Mouse (Mus musculus): Measurements from ENCODE around the gene Nmnat3. TPM values are rescaled to one million over a fixed set of nuclear protein-coding genes. Genes with fewer than 3 reads are reported as not detected.
A peak's percentile ranks its signal among the peaks of the same experiment; 100 is the strongest.

The Nmnat3 gene
- total and polyA plus RNA-seq, 3 experiments, result 8.1 to 9.3 (median 9.2) TPM

- Histone ChIP-seq H3K4me1 (ENCODE audit: control insufficient read depth in 1 of 2, insufficient read depth in 2 of 2) (peaks cover 0 to 7% of the 10 kb centered on the region in 2 experiments; a peak in 1 of 4 replicates), H3K9me3 (replicated peaks; ENCODE audit: low read length) (no peaks in the 10 kb centered on the region), H3K4me3 (replicated peaks in 1 of 3; ENCODE audit: low read depth in 2 of 3, low read length in 2 of 3, poor library complexity in 1 of 3) (no peak overlapping the region), H3K4me2 (ENCODE audit: insufficient read depth, low read depth, poor library complexity, severe bottlenecking) (no peak overlapping the region), H3K27ac (ENCODE audit: insufficient read depth, low read depth) (no peak overlapping the region), H3K79me2 (replicated peaks; ENCODE audit: control insufficient read depth, extremely low read depth, insufficient read depth, poor library complexity, severe bottlenecking) (no peaks in the 10 kb centered on the region), H3K36me3 (replicated peaks in 1 of 2; ENCODE audit: control insufficient read depth in 1 of 2, insufficient read depth in 1 of 2, low read length in 1 of 2) (peaks cover 0 to 62% of the 10 kb centered on the region in 2 experiments), H3K27me3 (replicated peaks) (no peaks in the 10 kb centered on the region), H3K9ac (ENCODE audit: insufficient read depth, low read depth) (no peak overlapping the region)
- DNase-seq (ENCODE audit: extremely low read depth), result no peak
- in situ Hi-C loops (cut with MboI; ENCODE audit: low pct_ligation_motif_present, low pct_unique_long_range_greater_than_20kb, low sequenced_read_pairs), result no loop called here
- TF ChIP-seq JUN (IDR thresholded peaks at IDR 0.05; ENCODE audit: insufficient read depth, low read depth, low read length) (no peak), MAFK (IDR thresholded peaks at IDR 0.05; ENCODE audit: insufficient replicate concordance, low read length) (no peak), MYC (IDR thresholded peaks at IDR 0.05; ENCODE audit: low read depth, low read length) (no peak), RCOR1 (conservative IDR thresholded peaks at IDR 0.05; ENCODE audit: low read depth, low read length) (no peak), GABPA (IDR thresholded peaks at IDR 0.05; ENCODE audit: insufficient replicate concordance, low read depth, low read length) (no peak), MAZ (IDR thresholded peaks at IDR 0.05; ENCODE audit: low read depth, low read length) (no peak), SMC3 (IDR thresholded peaks at IDR 0.05; ENCODE audit: low read depth, low read length) (no peak), BHLHE40 (IDR thresholded peaks at IDR 0.05; ENCODE audit: low read depth, low read length) (no peak), ZC3H11A (IDR thresholded peaks at IDR 0.05; ENCODE audit: low read depth, low read length) (no peak), TCF12 (IDR thresholded peaks at IDR 0.05; ENCODE audit: low read depth, low read length) (no peak), CHD1 (IDR thresholded peaks at IDR 0.05; ENCODE audit: low read depth, low read length) (no peak), POLR2A (IDR thresholded peaks at IDR 0.05; ENCODE audit: low read depth, low read length) (no peak), ZNF384 (IDR thresholded peaks at IDR 0.05; ENCODE audit: low read depth, low read length) (no peak), ZMIZ1 (IDR thresholded peaks at IDR 0.05; ENCODE audit: low read depth, low read length) (no peak), UBTF (IDR thresholded peaks at IDR 0.05; ENCODE audit: low read depth, low read length) (no peak), PAX5 (IDR thresholded peaks at IDR 0.05; ENCODE audit: low read length) (no peak), RAD21 (IDR thresholded peaks at IDR 0.05; ENCODE audit: low read depth, low read length) (no peak)
- dilution Hi-C loops (cut with MboI; ENCODE audit: extremely low pct_ligation_motif_present, extremely low pct_unique_long_range_greater_than_20kb, low sequenced_read_pairs), result no loop called here
Measured at GRCm38 (mm10) chr9:98407771-98408170, 120.5 kb downstream of the Nmnat3 start.

- Histone ChIP-seq H3K9me3 (replicated peaks; ENCODE audit: low read length) (no peaks in the 10 kb centered on the region), H3K27ac (ENCODE audit: insufficient read depth, low read depth) (no peak overlapping the region), H3K4me3 (replicated peaks in 1 of 3; ENCODE audit: low read depth in 2 of 3, low read length in 2 of 3, poor library complexity in 1 of 3) (no peak overlapping the region), H3K79me2 (replicated peaks; ENCODE audit: control insufficient read depth, extremely low read depth, insufficient read depth, poor library complexity, severe bottlenecking) (no peaks in the 10 kb centered on the region), H3K9ac (ENCODE audit: insufficient read depth, low read depth) (no peak overlapping the region), H3K27me3 (replicated peaks) (no peaks in the 10 kb centered on the region), H3K4me1 (ENCODE audit: control insufficient read depth in 1 of 2, insufficient read depth in 2 of 2) (no peaks in the 10 kb centered on the region), H3K36me3 (replicated peaks in 1 of 2; ENCODE audit: control insufficient read depth in 1 of 2, insufficient read depth in 1 of 2, low read length in 1 of 2) (peaks cover 0 to 51% of the 10 kb centered on the region in 2 experiments), H3K4me2 (ENCODE audit: insufficient read depth, low read depth, poor library complexity, severe bottlenecking) (no peak overlapping the region)
- dilution Hi-C loops (cut with MboI; ENCODE audit: extremely low pct_ligation_motif_present, extremely low pct_unique_long_range_greater_than_20kb, low sequenced_read_pairs) (no loop called here), in situ Hi-C loops (cut with MboI; ENCODE audit: low pct_ligation_motif_present, low pct_unique_long_range_greater_than_20kb, low sequenced_read_pairs) (no loop called here)
- TF ChIP-seq NELFE (IDR thresholded peaks at IDR 0.05; ENCODE audit: low read depth, low read length), result no peak
- peak; percentile 72 for TF ChIP-seq RAD21 (IDR thresholded peaks at IDR 0.05; ENCODE audit: low read depth, low read length)
- no peak for TF ChIP-seq POLR2A (IDR thresholded peaks at IDR 0.05; ENCODE audit: low read depth, low read length)
- no peak for TF ChIP-seq RCOR1 (conservative IDR thresholded peaks at IDR 0.05; ENCODE audit: low read depth, low read length)
- TF ChIP-seq ZKSCAN1 (IDR thresholded peaks at IDR 0.05; ENCODE audit: borderline replicate concordance, low read depth, low read length), result no peak
- TF ChIP-seq ELF1 (IDR thresholded peaks at IDR 0.05; ENCODE audit: low read depth, low read length), result peak; percentile 33; the same call in 1 of the 2 replicates
- TF ChIP-seq CTCF (conservative IDR thresholded peaks at IDR 0.05 in 1 of 2, IDR thresholded peaks at IDR 0.05 in 1 of 2; ENCODE audit: low read depth in 2 of 2, low read length in 2 of 2), result peak; percentile 80 to 93
- peak; percentile 68; the same call in 1 of the 2 replicates for TF ChIP-seq MYC (IDR thresholded peaks at IDR 0.05; ENCODE audit: low read depth, low read length)
- peak; percentile 16; the same call in 1 of the 2 replicates for TF ChIP-seq MAX (IDR thresholded peaks at IDR 0.05; ENCODE audit: low read length)
- peak; percentile 76 for TF ChIP-seq SMC3 (IDR thresholded peaks at IDR 0.05; ENCODE audit: low read depth, low read length)
- peak; percentile 80 for DNase-seq (ENCODE audit: extremely low read depth)
Measured at GRCm38 (mm10) chr9:98409137-98409536, 121.9 kb downstream of the Nmnat3 start.

Measured in CH12.LX (cell line).